In genomic region chr4:104366894-104367740, GRCm38 (mm10) we compare ENCODE assay signal across 8 mouse cellular contexts.
DNase-seq lines count a peak whose midpoint lies in the region; ATAC-seq lines count a peak whose summit lies in the region.

No protein-coding gene starts in this region.

- peak overlapping the region; percentile 89 for H3K27ac ChIP-seq in midbrain, embryonic 12.5 days (replicated peaks)
- no peak overlapping the region for H3K27ac ChIP-seq in stomach, embryonic 16.5 days (ENCODE audit: low read length)

- peak overlapping the region; percentile 79 for H3K9ac ChIP-seq in midbrain, embryonic 12.5 days (replicated peaks)
- H3K9ac ChIP-seq in stomach, embryonic 16.5 days (ENCODE audit: low read length), result peak overlapping the region; percentile 73

- peak overlapping the region; percentile 74 for H3K4me3 ChIP-seq in midbrain, embryonic 12.5 days
- peak overlapping the region; percentile 61 for H3K4me3 ChIP-seq in stomach, embryonic 16.5 days (replicated peaks; ENCODE audit: low read length)

- intact Hi-C loops in left cerebral cortex, postnatal 25 days (cut with DNase I), result loop anchor here (5.0 to 10.0 kb wide), 6 partner anchors 90 to 675 kb away; no protein-coding TSS in a partner anchor

- peak; percentile 83 for ATAC-seq in midbrain, embryonic 12.5 days (ENCODE audit: low FRiP score, low read depth)
- peak; percentile 88 for ATAC-seq in stomach, embryonic 16.5 days (ENCODE audit: insufficient read depth, low FRiP score)

- under 1% methylated on average over 60 of the region's 94 CpGs for WGBS in midbrain, embryonic 12.5 days
- WGBS in stomach, embryonic 16.5 days, result under 1% methylated on average over 65 of the region's 94 CpGs

- no peaks in the 10 kb centered on the region for H3K9me3 ChIP-seq in midbrain, embryonic 12.5 days
- no peaks in the 10 kb centered on the region for H3K9me3 ChIP-seq in stomach, embryonic 16.5 days (replicated peaks; ENCODE audit: control insufficient read depth, low read length)

- peaks cover 21% of the 10 kb centered on the region for H3K27me3 ChIP-seq in midbrain, embryonic 12.5 days
- H3K27me3 ChIP-seq in stomach, embryonic 16.5 days (ENCODE audit: control insufficient read depth, insufficient read depth, low read length), result peaks cover 51% of the 10 kb centered on the region

- peak overlapping the region; percentile 79 for H3K4me2 ChIP-seq in midbrain, embryonic 12.5 days (replicated peaks)
- peak overlapping the region; percentile 73 for H3K4me2 ChIP-seq in stomach, embryonic 16.5 days (ENCODE audit: low read depth, low read length)

- H3K36me3 ChIP-seq in midbrain, embryonic 12.5 days, result no peaks in the 10 kb centered on the region
- H3K36me3 ChIP-seq in stomach, embryonic 16.5 days (ENCODE audit: control insufficient read depth, insufficient read depth, low read length), result no peaks in the 10 kb centered on the region

- peaks cover 24% of the 10 kb centered on the region for H3K4me1 ChIP-seq in midbrain, embryonic 12.5 days
- H3K4me1 ChIP-seq in stomach, embryonic 16.5 days (ENCODE audit: control insufficient read depth, insufficient read depth, low read length), result peaks cover 14% of the 10 kb centered on the region

- DNase-seq in adrenal gland, adult 8-10 months, result peak; percentile 16
- DNase-seq in cerebellum, postnatal 36 days, result peak; percentile 78 to 80
- peak; percentile 43 to 58 for DNase-seq in gastrocnemius, postnatal 4 days (ENCODE audit: low spot score in 2 of 2)
- peak; percentile 67 for DNase-seq in kidney, adult 11 months
- peak; percentile 85 to 86 for DNase-seq in left cerebral cortex, postnatal 25 days (ENCODE audit: low spot score in 2 of 2)
- DNase-seq in spleen, postnatal 10 days (ENCODE audit: low spot score in 2 of 2), result no peak

Comparison
In these comparisons a context has a peak if more than half of its experiments do, and no peak if none do; other contexts are left out.
1. DNase-seq: peak in adrenal gland, adult 8-10 months (single experiment), cerebellum, postnatal 36 days (2 of 2), gastrocnemius, postnatal 4 days (2 of 2), kidney, adult 11 months (single experiment) and left cerebral cortex, postnatal 25 days (2 of 2); none in spleen, postnatal 10 days (0 of 2).